Mouse (Mus musculus): ENCODE data around the gene Zfp740.

GRCm38 (mm10) chr15:102173581-102173980 is 29.5 kb upstream of the Zfp740 start:
- no peak for TF ChIP-seq TAL1 (IDR thresholded peaks at IDR 0.05; ENCODE audit: low read length)
- no peak for TF ChIP-seq GATA1 (IDR thresholded peaks at IDR 0.05; ENCODE audit: low read length)
